Mouse (Mus musculus): ENCODE measurements at regions not wholly inside any gene's neighbourhood (a gene's known extent, or its start where the extent isn't known, plus 50 kb on each side); places are given as distances from the start of the nearest gene placed in this dataset.

DNA sequence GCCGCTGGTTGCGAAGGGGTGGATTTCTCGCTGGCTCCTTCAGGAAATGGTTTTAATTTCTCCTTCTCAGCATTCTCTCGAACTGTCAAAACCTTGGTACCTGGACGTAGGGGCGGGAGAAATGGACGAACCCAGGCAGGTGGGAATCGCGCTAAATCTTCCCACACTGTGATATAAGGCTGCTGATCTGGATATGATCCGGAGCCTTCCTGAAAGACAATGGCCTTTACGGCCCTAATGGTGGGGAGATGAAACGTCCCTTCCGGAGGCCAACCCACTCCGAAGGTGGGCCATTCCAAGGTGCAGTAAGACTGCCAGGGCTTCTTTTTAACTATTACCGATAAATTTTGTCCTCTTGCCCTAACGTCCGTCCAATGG lies 279.1 kb downstream of the Gm21863 start:
- WGBS = 71% methylated on average over 17 of the region's 17 CpGs
- peak; percentile 34 for DNase-seq (ENCODE audit: extremely low spot score, low spot score)
- H3K4me3 ChIP-seq = no peak overlapping the region

DNA sequence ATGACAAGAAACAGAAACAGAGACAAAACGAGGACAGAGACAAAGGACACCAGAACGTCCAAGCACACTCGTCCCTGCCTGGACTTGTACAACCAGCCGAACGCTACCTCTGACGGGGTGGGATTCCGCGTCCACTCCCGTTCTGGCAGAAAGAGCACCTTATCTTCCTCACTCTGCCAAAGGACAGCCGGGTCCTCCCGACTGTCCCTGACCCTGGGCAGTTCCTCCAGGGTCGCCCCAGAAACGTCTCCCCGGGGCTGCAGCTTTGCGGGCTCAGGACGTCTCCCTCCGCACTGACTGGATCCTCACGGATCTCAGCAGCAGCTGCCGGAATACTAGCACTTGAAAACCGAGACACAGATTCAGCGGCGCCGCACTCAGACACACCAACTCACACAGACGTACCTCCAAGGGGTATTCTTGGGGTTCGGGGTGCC lies 279.6 kb downstream of the Gm21863 start:
- 73% methylated on average over 25 of the region's 25 CpGs for WGBS
- Histone ChIP-seq H3K27ac (no peak overlapping the region), H3K27me3 (ENCODE audit: poor library complexity, severe bottlenecking) (peaks cover 50% of the 10 kb centered on the region), H3K4me1 (no peaks in the 10 kb centered on the region), H3K9me3 (peaks cover 71% of the 10 kb centered on the region), H3K4me3 (no peak overlapping the region), H3K36me3 (replicated peaks) (peaks cover 37% of the 10 kb centered on the region)
- DNase-seq (ENCODE audit: extremely low spot score, low spot score) = peak; percentile 42

More for the DNA sequence above, 279.1 kb downstream of the Gm21863 start:
- peaks cover 41% of the 10 kb centered on the region for H3K36me3 ChIP-seq (replicated peaks)
- H3K9me3 ChIP-seq = peaks cover 72% of the 10 kb centered on the region
- H3K27me3 ChIP-seq (ENCODE audit: poor library complexity, severe bottlenecking) = peaks cover 52% of the 10 kb centered on the region
- H3K27ac ChIP-seq = no peak overlapping the region
- H3K4me1 ChIP-seq = no peaks in the 10 kb centered on the region

All from forebrain, embryonic 10.5 days (tissue).